Mouse (Mus musculus) stomach, embryonic 15.5 days (tissue): Measurements from ENCODE around the gene Ebf1. TPM values are rescaled to one million over a fixed set of nuclear protein-coding genes. Genes with fewer than 3 reads are reported as not detected.

Experiments used
- ATAC-seq: fragments of 200-750 bp; cut with Nextera tagmentation; 2 replicates; pipeline ENCODE4 v1.8.0; 2017; ENCODE audit warnings: low read depth, moderate number of reproducible peaks, moderate TSS enrichment; ENCODE audit not compliant: insufficient read depth, low FRiP score
- H3K27ac ChIP-seq: fragments of 300-500 bp; sonication (generic); 2 replicates; pipeline ENCODE4 v1.5.1; 2015; ENCODE audit warnings: mild to moderate bottlenecking, inconsistent platforms
- H3K27me3 ChIP-seq: fragments of 300-500 bp; sonication (generic); replicated peaks from 2 replicates; pipeline ENCODE4 v1.6.1; 2015; ENCODE audit warnings: inconsistent platforms
- H3K36me3 ChIP-seq: fragments of 300-500 bp; sonication (generic); 2 replicates; pipeline ENCODE4 v1.6.1; 2015; ENCODE audit warnings: inconsistent platforms
- H3K4me1 ChIP-seq: fragments of 300-500 bp; sonication (generic); 2 replicates; pipeline ENCODE4 v1.6.1; 2015; ENCODE audit warnings: inconsistent platforms
- H3K4me2 ChIP-seq: fragments of 300-500 bp; sonication (generic); 2 replicates; pipeline ENCODE4 v1.6.1; 2015; ENCODE audit warnings: mild to moderate bottlenecking, inconsistent platforms
- H3K4me3 ChIP-seq: fragments of 300-500 bp; sonication (generic); replicated peaks from 2 replicates; pipeline ENCODE4 v1.5.1; 2015; ENCODE audit warnings: inconsistent platforms
- H3K9ac ChIP-seq: fragments of 300-500 bp; sonication (generic); 2 replicates; pipeline ENCODE4 v1.6.1; 2015; ENCODE audit warnings: inconsistent platforms
- H3K9me3 ChIP-seq: fragments of 300-500 bp; sonication (generic); 2 replicates; pipeline ENCODE4 v1.6.1; 2016; ENCODE audit warnings: inconsistent platforms
- WGBS: fragments of 180-500 bp; shearing (Covaris S2); methylation state at CpG from one replicate; pipeline ENCODE4 v1.1.7; 2015; 5-methylcytosine and 5-hydroxymethylcytosine counted together
- polyA plus RNA-seq: library from polyadenylated mRNA; unstranded; fragments of >200 nt; fragmentation: Nextera tagmentation; extraction: Ambion mirVana; gene quantifications from 2 replicates; pipeline ENCODE4 v1.2.1, GENCODE M21; 2015

Ebf1 gene
- polyA plus RNA-seq, 1 experiment from 2014 or later, result 12.2 TPM

DNA sequence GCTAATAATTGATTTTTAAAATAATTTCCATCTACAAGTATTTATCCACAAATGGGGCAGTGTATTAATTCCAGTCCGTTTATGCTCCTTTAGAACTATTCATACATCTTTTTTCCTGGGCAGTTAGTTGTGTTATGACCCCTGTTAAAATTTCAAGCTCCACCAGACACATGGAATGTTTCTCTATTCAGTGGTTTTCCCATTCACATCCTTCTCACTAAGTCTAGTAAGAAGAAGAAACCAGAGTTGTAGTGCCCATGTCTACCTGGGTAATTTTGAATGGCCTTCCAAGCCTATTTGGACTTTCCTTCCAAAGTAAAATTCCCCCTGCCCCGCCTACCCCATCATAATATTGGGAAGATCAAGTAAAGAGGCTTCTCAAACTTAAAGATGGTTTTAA is 114.6 kb downstream of the Ebf1 start:
- Histone ChIP-seq H3K9me3 (no peaks in the 10 kb centered on the region), H3K4me2 (no peak overlapping the region), H3K27ac (no peak overlapping the region), H3K4me1 (no peaks in the 10 kb centered on the region), H3K27me3 (no peaks in the 10 kb centered on the region), H3K9ac (no peak overlapping the region), H3K4me3 (no peak overlapping the region), H3K36me3 (no peaks in the 10 kb centered on the region)
- ATAC-seq, result no peak
- 85% methylated on average over 2 of the region's 2 CpGs for WGBS

DNA sequence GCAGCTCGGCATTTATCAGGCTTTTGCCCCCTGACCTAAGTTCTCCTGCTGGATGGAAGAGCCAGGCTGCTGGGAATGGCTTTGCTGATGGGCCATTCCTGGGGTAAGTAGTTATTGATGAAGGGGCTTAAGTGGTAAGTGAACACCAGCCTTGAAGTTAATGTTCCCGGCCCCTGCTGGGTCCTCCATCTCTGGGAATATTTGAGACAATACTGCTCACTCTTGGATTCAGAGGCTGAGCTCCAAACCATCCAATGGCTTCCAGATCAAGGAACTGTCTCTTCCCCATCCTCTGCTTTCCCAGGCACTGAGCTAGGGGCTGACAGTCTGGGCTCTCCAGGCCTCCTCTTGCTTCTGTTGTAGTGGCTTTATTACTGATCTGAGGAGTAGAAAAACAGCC is 116.2 kb downstream of the Ebf1 start:
- H3K9ac ChIP-seq, result no peak overlapping the region
- WGBS, result 46% methylated on average over 2 of the region's 2 CpGs
- no peaks in the 10 kb centered on the region for H3K27me3 ChIP-seq
- no peak overlapping the region for H3K4me2 ChIP-seq
- H3K4me1 ChIP-seq, result no peaks in the 10 kb centered on the region
- no peak for ATAC-seq
- H3K4me3 ChIP-seq, result no peak overlapping the region
- no peaks in the 10 kb centered on the region for H3K36me3 ChIP-seq
- H3K9me3 ChIP-seq, result no peaks in the 10 kb centered on the region
- H3K27ac ChIP-seq, result no peak overlapping the region

DNA sequence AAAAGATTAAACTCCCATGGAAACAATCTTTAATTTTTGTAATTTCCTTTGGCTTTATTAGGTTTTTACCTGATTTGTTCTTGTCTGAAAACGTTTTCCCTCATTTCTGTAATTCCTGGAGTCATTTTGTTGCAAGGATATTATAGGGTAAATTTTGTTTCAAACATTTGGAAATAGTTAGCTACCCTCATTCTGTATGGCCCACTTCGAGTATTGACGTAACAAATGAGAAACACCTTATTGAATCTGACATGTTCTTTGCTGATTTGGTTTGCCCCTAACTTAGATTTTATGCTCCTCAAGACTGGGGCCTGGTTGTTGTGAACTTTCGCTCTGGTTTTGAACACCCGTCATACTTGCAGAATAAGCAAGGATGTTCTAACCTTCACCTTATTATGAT is 120.9 kb downstream of the Ebf1 start:
- no peak overlapping the region for H3K9ac ChIP-seq
- H3K4me1 ChIP-seq, result 0 out of 2 replicates have a peak, but pooled peaks cover 3% of the 10 kb centered on the region
- no peak overlapping the region for H3K4me3 ChIP-seq
- H3K27ac ChIP-seq, result no peak overlapping the region
- WGBS, result 81% methylated on average over 5 of the region's 5 CpGs
- no peak for ATAC-seq
- H3K36me3 ChIP-seq, result no peaks in the 10 kb centered on the region
- H3K4me2 ChIP-seq, result no peak overlapping the region
- no peaks in the 10 kb centered on the region for H3K9me3 ChIP-seq
- H3K27me3 ChIP-seq, result no peaks in the 10 kb centered on the region

DNA sequence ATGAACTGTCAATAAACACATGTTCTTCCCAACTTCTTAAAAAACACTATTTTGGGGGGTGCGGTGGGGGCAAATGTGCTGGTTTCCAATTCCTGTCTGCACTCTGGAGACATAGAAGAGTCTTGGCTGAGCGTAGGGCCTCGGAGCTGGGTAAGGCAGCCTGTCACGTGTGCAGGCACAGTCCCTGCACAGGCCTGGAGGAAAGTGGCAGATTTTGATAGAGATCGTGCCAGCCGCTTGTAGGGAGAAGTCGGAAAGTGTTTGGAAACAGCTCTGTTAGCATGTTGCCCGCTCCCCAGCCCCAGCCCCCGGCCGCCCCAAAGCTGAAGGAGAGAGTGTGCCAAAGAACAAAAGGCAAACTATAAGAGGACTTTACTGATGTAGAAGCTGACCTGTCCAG is 121.7 kb downstream of the Ebf1 start:
- no peak overlapping the region for H3K4me2 ChIP-seq
- 0 out of 2 replicates have a peak, but pooled peaks cover 3% of the 10 kb centered on the region for H3K4me1 ChIP-seq
- no peak overlapping the region for H3K4me3 ChIP-seq
- no peaks in the 10 kb centered on the region for H3K36me3 ChIP-seq
- no peak overlapping the region for H3K27ac ChIP-seq
- H3K27me3 ChIP-seq, result no peaks in the 10 kb centered on the region
- no peaks in the 10 kb centered on the region for H3K9me3 ChIP-seq
- no peak overlapping the region for H3K9ac ChIP-seq
- no peak for ATAC-seq
- WGBS, result 45% methylated on average over 10 of the region's 10 CpGs

DNA sequence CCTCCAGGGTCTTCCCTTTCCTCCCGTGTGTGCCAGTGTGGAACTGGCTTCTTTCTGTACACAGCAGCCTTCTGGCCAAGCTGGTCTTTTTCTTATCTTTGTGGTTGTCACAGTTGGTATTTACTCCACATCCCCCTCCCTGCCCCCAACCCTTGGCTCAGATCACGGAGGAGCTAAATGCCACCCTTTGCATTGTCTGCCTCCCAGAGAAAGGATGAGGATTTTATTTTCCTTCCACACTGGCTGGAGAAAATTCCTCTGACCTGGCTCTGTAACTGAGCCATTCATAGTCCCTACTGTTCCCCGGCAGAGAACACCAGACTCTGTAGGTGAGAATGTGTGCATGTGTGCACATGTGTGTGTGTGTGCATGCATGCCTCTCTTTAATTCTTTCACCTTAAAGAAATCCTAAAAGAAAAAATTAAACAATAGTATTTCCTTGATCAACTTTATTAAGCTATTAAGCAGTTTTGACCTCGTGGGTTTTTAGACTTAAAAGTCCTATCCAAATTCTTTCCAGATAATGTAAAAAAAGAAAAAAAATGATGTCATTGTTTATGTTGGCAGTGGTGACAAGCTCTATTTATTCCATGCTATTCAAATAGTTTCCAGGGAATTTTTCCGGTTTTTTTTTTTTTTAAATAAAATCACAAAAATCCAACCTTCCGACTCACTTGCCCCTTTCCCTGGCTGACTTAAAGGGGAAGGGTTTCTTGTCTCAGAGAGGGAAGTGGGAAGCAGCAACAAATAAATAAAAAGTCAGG is 123.3 kb downstream of the Ebf1 start:
- Histone ChIP-seq H3K4me3 (no peak overlapping the region), H3K4me1 (0 out of 2 replicates have a peak, but pooled peaks cover 3% of the 10 kb centered on the region), H3K36me3 (no peaks in the 10 kb centered on the region), H3K9ac (no peak overlapping the region), H3K4me2 (0 out of 2 replicates have a peak overlapping the region, but pooled peaks have one; percentile 3), H3K27ac (no peak overlapping the region), H3K27me3 (no peaks in the 10 kb centered on the region), H3K9me3 (no peaks in the 10 kb centered on the region)
- no peak for ATAC-seq
- WGBS, result 22% methylated on average over 6 of the region's 6 CpGs

DNA sequence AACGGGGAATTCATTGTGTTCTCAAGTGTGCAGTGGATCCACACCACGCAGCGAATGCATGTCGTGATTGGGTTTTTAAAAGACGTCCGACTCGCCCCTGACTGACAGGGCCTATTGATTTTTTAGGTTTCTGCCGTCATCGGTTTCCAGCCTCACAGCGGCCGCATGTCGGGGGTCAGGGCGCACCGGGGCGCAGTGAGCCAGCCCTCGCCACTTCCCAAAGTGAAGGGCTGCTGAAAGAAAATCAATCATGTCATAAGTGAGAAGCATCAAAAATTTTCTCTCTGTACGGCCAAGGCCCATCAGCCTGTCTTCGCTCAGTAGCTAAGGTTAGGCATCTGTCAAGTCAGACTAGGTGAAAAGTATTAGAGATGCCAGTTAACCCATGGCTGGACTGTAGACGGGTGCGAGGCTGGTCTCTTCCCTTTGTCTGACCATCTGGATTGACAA is 124.0 kb downstream of the Ebf1 start:
- H3K9ac ChIP-seq, result no peak overlapping the region
- no peaks in the 10 kb centered on the region for H3K27me3 ChIP-seq
- ATAC-seq, result no peak
- no peak overlapping the region for H3K4me2 ChIP-seq
- H3K27ac ChIP-seq, result no peak overlapping the region
- 0 out of 2 replicates have a peak, but pooled peaks cover 3% of the 10 kb centered on the region for H3K4me1 ChIP-seq
- WGBS, result 47% methylated on average over 20 of the region's 20 CpGs
- H3K4me3 ChIP-seq, result no peak overlapping the region
- no peaks in the 10 kb centered on the region for H3K36me3 ChIP-seq
- H3K9me3 ChIP-seq, result no peaks in the 10 kb centered on the region

DNA sequence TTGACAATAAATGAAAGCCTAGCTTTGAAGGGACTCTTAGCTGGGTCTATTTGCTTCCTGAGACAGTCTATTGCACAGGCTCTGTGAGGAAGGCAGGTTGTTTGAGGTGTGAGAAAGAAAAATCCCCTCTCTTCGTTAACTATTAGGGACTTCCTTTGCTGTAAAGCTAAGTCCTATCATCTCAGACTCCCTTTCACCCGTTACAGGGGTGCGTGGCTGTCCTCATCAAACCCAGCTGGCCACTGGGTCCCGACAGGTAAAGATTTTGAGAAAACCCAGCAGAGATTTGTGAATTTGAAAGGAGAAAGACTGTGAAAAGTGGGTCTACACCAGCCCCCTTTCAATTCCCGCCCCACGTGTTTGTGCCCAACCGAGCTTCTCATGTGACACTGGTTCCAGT is 127.3 kb downstream of the Ebf1 start:
- H3K9ac ChIP-seq, result no peak overlapping the region
- WGBS, result 67% methylated on average over 7 of the region's 7 CpGs
- ATAC-seq, result no peak
- H3K27me3 ChIP-seq, result no peaks in the 10 kb centered on the region
- no peaks in the 10 kb centered on the region for H3K36me3 ChIP-seq
- no peak overlapping the region for H3K27ac ChIP-seq
- H3K4me3 ChIP-seq, result no peak overlapping the region
- H3K4me1 ChIP-seq, result 0 out of 2 replicates have a peak, but pooled peaks cover 3% of the 10 kb centered on the region
- no peak overlapping the region for H3K4me2 ChIP-seq
- no peaks in the 10 kb centered on the region for H3K9me3 ChIP-seq

DNA sequence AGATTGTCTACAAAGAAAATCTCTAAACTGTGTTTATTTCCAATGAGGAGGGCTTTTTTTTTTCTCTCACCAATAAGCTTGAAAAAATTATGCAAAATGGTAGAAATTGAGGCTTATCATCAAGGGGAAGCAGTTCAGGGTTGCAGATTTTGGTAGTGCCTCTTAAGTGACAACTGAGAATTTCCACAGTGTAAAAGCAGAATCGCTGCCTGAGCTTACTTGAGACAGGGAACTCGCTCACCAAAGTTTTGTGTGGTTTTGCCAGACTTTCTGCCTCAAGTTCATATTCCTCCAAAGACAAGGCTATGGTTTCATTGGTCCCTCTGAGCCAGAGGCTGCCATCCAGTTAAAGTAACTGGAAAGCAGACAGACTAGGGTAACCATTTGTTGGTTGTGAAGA is 128.8 kb downstream of the Ebf1 start:
- Histone ChIP-seq H3K36me3 (no peaks in the 10 kb centered on the region), H3K27ac (no peak overlapping the region), H3K9me3 (no peaks in the 10 kb centered on the region), H3K4me1 (no peaks in the 10 kb centered on the region), H3K9ac (no peak overlapping the region), H3K4me3 (no peak overlapping the region), H3K27me3 (no peaks in the 10 kb centered on the region), H3K4me2 (no peak overlapping the region)
- ATAC-seq, result no peak
- WGBS, result 88% methylated on average over 2 of the region's 2 CpGs

DNA sequence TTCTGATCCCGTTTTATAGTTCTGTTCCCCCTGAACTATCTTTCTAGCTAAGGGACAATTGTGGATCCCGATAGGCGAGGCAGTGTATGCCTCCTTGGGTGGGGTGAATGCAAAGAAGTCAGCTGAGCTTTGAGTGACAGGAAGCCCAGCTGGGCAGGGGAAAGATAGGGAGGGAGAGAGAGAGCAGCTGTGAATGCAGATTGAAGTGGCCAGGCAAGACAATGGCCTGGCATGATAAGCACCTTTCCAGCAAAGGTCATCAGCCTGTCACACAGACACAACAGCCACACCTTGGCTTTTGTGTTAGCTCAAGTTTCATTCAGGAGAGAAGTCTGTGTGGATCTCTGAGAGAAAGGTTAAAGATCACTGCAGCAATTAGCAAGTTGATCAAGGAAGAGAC is 129.6 kb downstream of the Ebf1 start:
- Histone ChIP-seq H3K36me3 (no peaks in the 10 kb centered on the region), H3K27me3 (no peaks in the 10 kb centered on the region), H3K9ac (no peak overlapping the region), H3K4me1 (no peaks in the 10 kb centered on the region), H3K4me2 (no peak overlapping the region), H3K9me3 (no peaks in the 10 kb centered on the region), H3K27ac (no peak overlapping the region), H3K4me3 (no peak overlapping the region)
- no peak for ATAC-seq
- WGBS, result 39% methylated on average over 3 of the region's 3 CpGs

DNA sequence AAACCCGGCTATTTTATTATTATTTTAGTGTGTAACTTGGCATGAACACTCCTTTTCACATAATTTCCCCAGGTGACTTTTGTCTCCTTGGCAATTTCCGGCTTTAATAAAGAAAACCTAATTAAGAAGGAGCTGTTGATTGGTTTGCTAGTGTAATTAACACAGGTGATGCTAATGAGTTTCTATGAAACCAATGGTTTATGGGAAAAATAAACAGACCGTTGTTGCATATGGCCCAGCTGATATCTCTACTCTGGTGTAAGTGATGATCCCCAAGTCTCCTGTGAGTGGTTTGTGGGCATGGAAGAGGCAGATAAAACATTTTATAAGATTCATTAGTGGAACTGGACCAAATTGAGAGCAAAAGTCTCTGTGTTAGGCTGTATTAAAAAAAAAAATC is 132.2 kb downstream of the Ebf1 start:
- WGBS, result 82% methylated on average over 3 of the region's 3 CpGs
- no peaks in the 10 kb centered on the region for H3K27me3 ChIP-seq
- ATAC-seq, result no peak
- no peaks in the 10 kb centered on the region for H3K4me1 ChIP-seq
- no peak overlapping the region for H3K27ac ChIP-seq
- H3K9me3 ChIP-seq, result no peaks in the 10 kb centered on the region
- H3K4me3 ChIP-seq, result no peak overlapping the region
- no peaks in the 10 kb centered on the region for H3K36me3 ChIP-seq
- no peak overlapping the region for H3K9ac ChIP-seq
- no peak overlapping the region for H3K4me2 ChIP-seq

DNA sequence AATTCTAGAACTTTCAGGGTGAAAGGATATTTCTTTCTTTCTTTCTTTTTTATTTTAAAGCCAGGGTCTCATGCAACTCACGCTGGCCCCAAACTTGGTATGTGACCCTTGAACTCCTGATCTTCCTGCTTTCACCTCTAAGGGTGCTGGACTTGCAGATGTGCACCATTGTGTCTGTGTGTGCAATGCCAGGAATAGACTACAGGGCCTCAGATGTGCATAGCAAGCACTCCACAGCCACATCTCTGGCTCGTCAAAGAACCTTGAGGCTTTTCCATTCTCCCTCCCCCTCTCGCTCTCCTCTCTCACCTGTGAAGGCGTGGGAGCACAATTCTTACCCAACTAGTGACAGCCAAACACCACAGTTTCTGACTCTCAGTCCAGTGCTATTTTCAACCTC is 137.2 kb downstream of the Ebf1 start:
- Histone ChIP-seq H3K4me3 (no peak overlapping the region), H3K36me3 (no peaks in the 10 kb centered on the region), H3K9me3 (no peaks in the 10 kb centered on the region), H3K27ac (no peak overlapping the region), H3K4me1 (no peaks in the 10 kb centered on the region), H3K9ac (no peak overlapping the region), H3K4me2 (no peak overlapping the region), H3K27me3 (no peaks in the 10 kb centered on the region)
- ATAC-seq, result no peak
- WGBS, result 62% methylated on average over 4 of the region's 4 CpGs

DNA sequence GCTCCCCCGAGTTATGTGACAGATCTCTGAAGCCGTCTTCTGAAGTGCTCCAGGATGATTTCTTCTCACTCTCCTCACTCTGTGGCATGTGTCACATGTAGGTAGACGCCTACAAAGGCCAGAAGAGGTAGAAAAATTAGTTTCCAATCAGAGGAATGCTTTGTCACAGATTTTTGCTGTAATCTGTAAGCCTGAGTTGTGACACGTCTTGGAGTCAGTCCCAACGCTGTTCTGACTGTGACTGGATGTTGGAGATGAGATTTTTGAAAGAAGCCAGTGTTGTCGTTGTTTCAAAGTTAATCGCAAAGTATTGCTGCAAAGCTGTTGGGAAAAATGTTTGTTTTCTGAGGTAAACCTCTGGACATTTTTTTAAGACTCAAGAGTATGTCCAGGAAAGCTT is 139.2 kb downstream of the Ebf1 start:
- ATAC-seq, result no peak

DNA sequence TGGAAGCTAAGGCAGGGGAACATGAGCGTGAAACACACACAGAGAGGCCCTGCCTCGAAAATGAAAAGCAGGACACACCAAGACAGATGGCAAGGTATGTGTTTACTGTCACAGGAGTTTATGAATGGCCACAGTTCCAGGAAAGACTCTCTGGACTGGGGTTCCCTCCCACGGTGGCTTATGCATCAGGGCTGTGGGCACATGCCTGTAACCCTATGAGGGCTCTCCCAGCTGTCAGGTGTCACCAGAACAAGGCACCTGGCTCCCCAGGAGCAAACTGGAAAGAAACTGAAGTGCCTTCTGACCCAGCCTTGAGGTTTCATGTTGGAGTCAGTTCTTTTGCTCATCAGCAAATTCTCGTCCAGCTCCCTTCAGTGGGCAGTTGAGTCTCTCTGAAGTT is 141.7 kb downstream of the Ebf1 start:
- Histone ChIP-seq H3K36me3 (no peaks in the 10 kb centered on the region), H3K4me1 (no peaks in the 10 kb centered on the region), H3K4me2 (no peak overlapping the region), H3K4me3 (no peak overlapping the region), H3K27ac (no peak overlapping the region), H3K9ac (no peak overlapping the region), H3K27me3 (no peaks in the 10 kb centered on the region), H3K9me3 (no peaks in the 10 kb centered on the region)
- ATAC-seq, result no peak
- WGBS, result 54% methylated on average over 4 of the region's 4 CpGs

More for the DNA sequence above, 139.2 kb downstream of the Ebf1 start:
- WGBS, result 78% methylated on average over 7 of the region's 7 CpGs
- Histone ChIP-seq H3K4me2 (no peak overlapping the region), H3K4me1 (no peaks in the 10 kb centered on the region), H3K4me3 (no peak overlapping the region), H3K9me3 (no peaks in the 10 kb centered on the region), H3K27ac (no peak overlapping the region), H3K9ac (no peak overlapping the region), H3K36me3 (no peaks in the 10 kb centered on the region), H3K27me3 (no peaks in the 10 kb centered on the region)
